Mouse (Mus musculus) Patski (cell line): ENCODE results near the gene 2810004N23Rik. TPM values are rescaled to one million over a fixed set of nuclear protein-coding genes. Genes with fewer than 3 reads are reported as not detected.

ENCODE experiments used
- ATAC-seq: fragments of 100-300 bp; one replicate; pipeline ENCODE4 v1.8.0; 2021
- CTCF ChIA-PET: fragments of 350-600 bp; sonication (Branson Sonifier 250); formaldehyde crosslinking; loops from one replicate; lab custom pipeline; 2022; ENCODE audit warnings: inconsistent platforms; lab: Charles Lee
- POLR2A ChIA-PET: fragments of 350-600 bp; sonication (Branson Sonifier 250); formaldehyde crosslinking; loops from one replicate; lab custom pipeline; 2022; ENCODE audit warnings: antibody characterized with exemption, inconsistent platforms; lab: Charles Lee
- DNase-seq: peaks from one replicate; pipeline ENCODE4 v3.0.0-alpha.2; 2011; ENCODE audit warnings: low read depth, low spot score
- H3K27me3 ChIP-seq: fragments of 371-371 bp; one replicate; pipeline ENCODE4 v1.5.1; 2021
- CTCF ChIP-seq: fragments of 100-300 bp; IDR thresholded peaks from one replicate; pipeline ENCODE4 v1.5.1; 2021
- in situ Hi-C: fragments of 300-500 bp; cut with MboI; formaldehyde crosslinking; loops from 3 replicates; pipeline ENCODE4 v1.11.1; 2018; ENCODE audit warnings: low pct_unique_long_range_greater_than_20kb, mixed read lengths
- polyA plus RNA-seq: library from polyadenylated mRNA; unstranded; gene quantifications from one replicate; pipeline ENCODE4 v1.2.3, GENCODE M21; 2021

Gene 2810004N23Rik
- polyA plus RNA-seq, 1 experiment from 2014 or later: 43.0 TPM

DNA sequence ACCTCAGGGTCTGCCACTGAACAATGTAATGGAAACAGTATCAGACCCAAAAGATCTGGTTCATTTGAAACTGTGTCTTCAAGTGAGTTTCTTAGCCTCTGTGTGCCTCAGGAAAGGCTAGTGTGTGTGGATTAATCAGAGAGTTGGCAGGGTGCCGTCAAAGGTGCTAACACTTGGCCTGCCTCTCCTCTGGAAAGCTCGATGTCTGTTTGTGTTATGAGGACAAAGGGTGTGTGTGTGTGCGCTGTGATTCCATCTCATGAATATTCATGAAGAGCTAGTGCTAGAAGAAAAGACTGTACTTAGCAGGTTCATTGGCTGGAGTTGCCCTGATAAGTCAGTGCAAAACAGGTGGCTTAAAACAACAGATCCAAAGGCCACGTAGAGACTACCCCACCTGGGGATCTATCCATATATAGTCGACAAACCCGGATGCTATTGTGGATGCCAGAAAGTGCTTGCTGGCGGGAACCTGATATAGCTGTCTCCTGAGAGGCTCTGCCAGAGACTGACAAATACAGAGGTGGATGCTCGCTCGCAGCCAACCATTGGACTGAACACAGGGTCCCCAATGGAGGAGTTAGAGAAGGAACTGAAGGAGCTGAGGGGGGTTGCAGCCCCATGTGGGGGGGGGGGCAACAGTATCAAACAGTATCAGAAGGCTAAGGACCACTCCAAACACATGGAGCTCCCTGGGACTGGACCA lies 52.1 kb downstream of the 2810004N23Rik start:
- ChIA-PET CTCF (interaction anchor here (1.4 to 3.8 kb wide), 4 partner anchors 8 to 33 kb away, joined by 3 to 13 read pairs (median 5); no protein-coding TSS in a partner anchor), POLR2A (interaction anchor here (0.6 kb wide), 1 partner anchor 244 kb away, joined by 7 read pairs; no protein-coding TSS in a partner anchor)
- DNase-seq (no peak), ATAC-seq (no peak)
- no peak for TF ChIP-seq CTCF
- in situ Hi-C loops: no loop called here
- H3K27me3 ChIP-seq: peaks cover 21% of the 10 kb centered on the region

GRCm38 (mm10) chr8:124810056-124810610 lies 52.8 kb downstream of the 2810004N23Rik start:
- no peak for DNase-seq

GRCm38 (mm10) chr8:124809419-124809818 lies 53.5 kb downstream of the 2810004N23Rik start:
- TF ChIP-seq CTCF: no peak
- CTCF ChIA-PET: interaction anchor here (0.6 to 3.8 kb wide), 7 partner anchors 9 to 71 kb away, joined by 3 to 13 read pairs (median 5); no protein-coding TSS in a partner anchor
- POLR2A ChIA-PET: interaction anchor here (0.6 to 0.7 kb wide), 2 partner anchors 32 to 33 kb away, joined by 3 to 5 read pairs; no protein-coding TSS in a partner anchor
- ATAC-seq: no peak
- DNase-seq: no peak
- H3K27me3 ChIP-seq: peaks cover 24% of the 10 kb centered on the region
- in situ Hi-C loops: no loop called here

More at GRCm38 (mm10) chr8:124810056-124810610, 52.8 kb downstream of the 2810004N23Rik start:
- H3K27me3 ChIP-seq: peaks cover 24% of the 10 kb centered on the region
- TF ChIP-seq CTCF: peak; percentile 77
- in situ Hi-C loops: no loop called here
- ATAC-seq: no peak
- POLR2A ChIA-PET: interaction anchor here (0.6 to 0.7 kb wide), 2 partner anchors 33 kb away, joined by 3 to 5 read pairs; no protein-coding TSS in a partner anchor
- CTCF ChIA-PET: interaction anchor here (0.6 to 3.8 kb wide), 7 partner anchors 9 to 52 kb away, joined by 3 to 13 read pairs (median 5); no protein-coding TSS in a partner anchor

- ChIA-PET CTCF (no interaction called here), POLR2A (no interaction called here)
- H3K27me3 ChIP-seq: peaks cover 32% of the 10 kb centered on the region
- DNase-seq (no peak), ATAC-seq (no peak)
- TF ChIP-seq CTCF: no peak
- in situ Hi-C loops: no loop called here
Observed at GRCm38 (mm10) chr8:124805990-124806389, 56.9 kb downstream of the 2810004N23Rik start.

DNA sequence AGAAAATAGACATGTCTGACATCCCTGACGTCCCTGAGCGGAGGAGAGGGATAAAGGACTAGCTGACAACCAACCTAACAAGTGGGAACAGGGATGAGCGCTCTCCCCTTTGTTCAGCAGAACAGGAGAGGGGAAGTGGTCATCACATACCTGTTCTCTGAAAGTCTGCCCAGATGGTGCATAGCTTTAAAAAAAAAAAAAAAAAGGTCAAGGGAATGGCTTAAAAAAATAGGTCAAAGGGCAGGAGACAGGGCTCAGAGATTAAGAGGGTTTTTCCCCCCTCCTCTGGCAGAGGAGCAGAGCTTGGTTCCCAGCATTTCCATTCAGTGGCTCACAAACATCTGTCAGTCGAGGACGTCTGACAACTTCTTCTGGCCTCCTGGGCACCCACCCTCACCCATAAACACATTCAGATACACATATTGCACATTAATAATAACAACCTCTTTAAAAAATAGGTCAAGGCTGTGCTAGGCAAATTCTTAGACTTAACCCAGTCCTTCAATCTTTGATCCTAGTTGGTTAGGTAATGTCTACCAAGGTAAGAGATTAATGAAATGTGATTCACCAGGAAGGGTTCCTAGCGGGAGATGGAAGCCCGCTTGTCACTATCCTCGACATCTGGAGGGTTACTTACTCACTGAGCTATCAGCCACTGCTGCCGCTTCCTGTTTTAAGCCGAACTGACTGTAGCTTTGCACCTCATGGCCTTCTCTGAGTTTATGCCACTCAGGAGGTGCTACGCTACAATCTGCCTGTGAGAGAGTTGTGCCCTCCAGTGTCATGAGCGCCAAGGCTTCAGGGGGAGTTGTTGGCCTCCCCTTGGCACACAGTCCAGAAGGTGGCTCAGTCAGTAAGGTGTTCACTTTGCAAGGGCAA lies 58.9 kb downstream of the 2810004N23Rik start:
- no peak for ATAC-seq
- CTCF ChIA-PET: interaction anchor here (0.7 to 1.0 kb wide), 2 partner anchors 17 to 65 kb away, joined by 3 read pairs; no protein-coding TSS in a partner anchor
- DNase-seq: no peak
- in situ Hi-C loops: no loop called here
- no peak for TF ChIP-seq CTCF
- peaks cover 29% of the 10 kb centered on the region for H3K27me3 ChIP-seq
- POLR2A ChIA-PET: interaction anchor here (0.6 kb wide), 1 partner anchor 243 kb away, joined by 8 read pairs; no protein-coding TSS in a partner anchor

DNA sequence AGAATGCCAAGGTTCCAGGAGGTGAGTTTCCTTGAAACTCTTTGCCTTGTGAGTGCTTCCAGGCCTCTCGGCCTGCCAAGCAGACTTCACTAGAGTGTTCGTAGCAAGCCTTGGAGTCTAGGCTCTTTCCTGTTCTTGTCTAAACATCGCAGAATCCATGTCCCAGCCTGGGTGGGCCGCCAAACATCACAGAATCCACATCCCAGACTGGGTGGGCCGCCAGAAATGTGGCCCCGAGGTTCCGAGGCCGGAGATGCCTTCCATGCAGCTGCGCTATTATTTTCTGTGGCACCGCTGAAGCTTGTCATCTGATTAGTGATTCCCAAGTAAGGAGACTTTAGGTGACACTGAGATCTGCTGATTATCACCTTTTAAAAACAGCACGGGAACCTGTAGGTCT lies 62.4 kb downstream of the 2810004N23Rik start:
- POLR2A ChIA-PET: interaction anchor here (0.6 kb wide), 1 partner anchor 8 kb away, joined by 9 read pairs; the partner anchor contains the start of gene Trim67
- CTCF ChIA-PET: interaction anchor here (1.7 kb wide), 1 partner anchor 9 kb away, joined by 7 read pairs; no protein-coding TSS in a partner anchor
- peaks cover 33% of the 10 kb centered on the region for H3K27me3 ChIP-seq
- TF ChIP-seq CTCF: no peak
- ATAC-seq: no peak
- in situ Hi-C loops: no loop called here
- DNase-seq: no peak

DNA sequence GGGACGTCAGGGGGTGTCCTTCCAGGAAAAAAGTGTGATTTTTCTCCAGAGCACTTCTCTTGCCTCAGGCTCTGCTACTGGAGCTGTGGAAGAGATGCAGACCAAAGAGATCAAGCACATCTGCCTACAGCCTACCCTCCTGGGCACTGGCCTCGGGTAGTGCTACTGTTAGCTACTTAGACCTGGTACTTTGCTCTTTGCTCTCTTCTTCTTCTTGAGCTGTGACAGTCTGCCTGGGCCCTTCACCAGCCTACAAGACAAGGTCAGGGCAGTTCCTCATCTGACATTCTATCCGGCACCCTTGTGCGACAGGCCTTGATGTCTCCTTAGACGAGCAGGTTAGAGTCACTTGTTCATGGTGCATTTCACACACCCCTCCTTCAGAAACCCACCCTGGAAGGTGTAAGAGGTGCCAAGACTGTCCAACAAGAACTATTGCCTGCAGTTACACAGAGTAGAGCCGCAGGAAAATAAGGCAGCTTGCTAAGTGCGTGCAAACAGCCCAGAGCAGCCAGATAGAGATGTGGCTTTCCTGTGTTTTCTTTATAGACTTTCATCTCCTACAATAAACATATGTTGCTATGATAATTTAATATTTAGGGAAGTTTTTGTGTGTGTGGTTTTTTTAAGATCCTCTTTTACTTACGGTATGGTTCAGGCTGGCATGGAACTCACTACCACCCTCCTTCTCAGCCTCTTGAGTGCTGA lies 67.0 kb downstream of the 2810004N23Rik start:
- ATAC-seq (no peak), DNase-seq (no peak)
- no peak for TF ChIP-seq CTCF
- CTCF ChIA-PET: interaction anchor here (0.9 kb wide), 1 partner anchor 37 kb away, joined by 3 read pairs; no protein-coding TSS in a partner anchor
- POLR2A ChIA-PET: no interaction called here
- in situ Hi-C loops: no loop called here
- H3K27me3 ChIP-seq: peaks cover 46% of the 10 kb centered on the region

- in situ Hi-C loops: no loop called here
- ChIA-PET POLR2A (no interaction called here), CTCF (no interaction called here)
- DNase-seq (no peak), ATAC-seq (no peak)
- TF ChIP-seq CTCF: no peak
- H3K27me3 ChIP-seq: peaks cover 47% of the 10 kb centered on the region
Observed at GRCm38 (mm10) chr8:124794486-124794780, 68.5 kb downstream of the 2810004N23Rik start.

DNA sequence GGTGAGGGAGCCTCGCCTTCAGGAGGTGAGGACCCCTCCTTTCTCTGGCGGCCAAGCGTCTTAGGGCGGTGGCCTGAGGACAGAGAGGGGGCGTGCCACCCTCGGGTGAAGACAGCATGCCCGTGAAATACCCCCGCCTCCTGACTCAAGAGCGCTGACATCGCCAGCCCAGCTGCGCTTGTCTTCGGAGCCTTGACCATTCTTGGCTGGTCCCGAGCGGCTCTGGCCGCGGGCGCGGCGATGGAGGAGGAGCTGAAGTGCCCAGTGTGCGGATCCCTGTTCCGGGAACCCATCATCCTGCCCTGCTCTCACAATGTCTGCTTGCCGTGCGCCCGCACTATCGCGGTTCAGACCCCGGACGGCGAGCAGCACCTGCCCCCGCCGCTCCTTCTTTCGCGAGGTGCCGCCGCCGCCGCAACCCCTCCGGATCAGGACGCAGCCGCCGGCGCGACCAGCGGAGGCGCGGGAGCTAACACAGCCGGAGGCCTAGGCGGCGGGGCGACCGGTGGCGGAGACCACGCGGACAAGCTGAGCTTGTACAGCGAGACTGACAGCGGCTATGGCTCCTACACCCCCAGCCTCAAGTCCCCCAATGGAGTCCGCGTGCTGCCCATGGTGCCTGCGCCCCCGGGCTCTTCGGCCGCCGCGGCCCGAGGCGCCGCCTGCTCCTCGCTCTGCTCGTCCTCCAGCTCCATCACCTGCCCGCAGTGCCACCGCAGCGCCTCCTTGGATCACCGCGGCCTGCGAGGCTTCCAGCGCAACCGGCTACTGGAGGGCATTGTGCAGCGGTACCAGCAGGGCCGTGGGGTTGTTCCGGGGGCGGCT lies 69.0 kb downstream of the 2810004N23Rik start:
- in situ Hi-C loops: no loop called here
- ChIA-PET POLR2A (no interaction called here), CTCF (interaction anchor here (1.8 kb wide), 1 partner anchor 17 kb away, joined by 5 read pairs; no protein-coding TSS in a partner anchor)
- H3K27me3 ChIP-seq: peaks cover 52% of the 10 kb centered on the region
- peak; percentile 0 for ATAC-seq
- no peak for DNase-seq
- no peak for TF ChIP-seq CTCF
